Mouse (Mus musculus): ENCODE data around the gene Arfip2.

DNA sequence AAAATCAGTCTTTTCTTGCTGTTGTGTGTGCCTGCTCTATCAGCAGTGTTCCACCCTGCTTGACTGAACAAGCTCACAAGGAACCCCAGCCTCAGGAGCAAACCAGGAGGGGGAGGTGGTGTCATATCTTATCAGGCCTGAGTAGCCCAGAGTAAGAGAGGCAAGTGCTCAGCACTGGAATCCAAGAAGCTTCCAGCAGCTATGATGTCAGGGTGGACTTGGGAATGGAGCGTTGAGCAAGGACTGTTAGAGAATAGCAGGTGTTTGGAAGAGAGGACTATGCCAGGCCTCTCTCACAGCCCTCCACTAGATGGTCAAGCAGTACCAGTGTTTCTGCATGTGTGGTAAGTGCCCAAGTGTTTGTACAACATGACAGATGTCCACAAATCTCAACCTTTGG, 24.5 kb downstream of the Arfip2 start:
- TF ChIP-seq EP300 (IDR thresholded peaks at IDR 0.05; ENCODE audit: low read depth) (no peak), CTCF (IDR thresholded peaks at IDR 0.05; ENCODE audit: low read depth) (no peak)
